Mouse (Mus musculus) midbrain, embryonic 14.5 days (tissue): ENCODE results near the gene Rrp12. TPM values are rescaled to one million over a fixed set of nuclear protein-coding genes. Genes with fewer than 3 reads are reported as not detected.

ENCODE experiments used
- ATAC-seq: fragments of 200-750 bp; cut with Nextera tagmentation; 2 replicates; pipeline ENCODE4 v1.8.0; 2017; ENCODE audit warnings: moderate number of reproducible peaks, moderate library complexity; ENCODE audit not compliant: low FRiP score, low TSS enrichment
- DNase-seq: peaks from one replicate; pipeline ENCODE4 v3.0.0-alpha.2; 2015
- H3K27ac ChIP-seq: fragments of 300-500 bp; sonication (generic); replicated peaks from 2 replicates; pipeline ENCODE4 v1.5.1; 2014; ENCODE audit warnings: mild to moderate bottlenecking, low read depth, low read length, moderate library complexity
- H3K27me3 ChIP-seq: fragments of 300-500 bp; sonication (generic); 2 replicates; pipeline ENCODE4 v1.6.1; 2014; ENCODE audit warnings: low read length, control low read depth, mixed read lengths; ENCODE audit not compliant: control insufficient read depth, insufficient read depth
- H3K36me3 ChIP-seq: fragments of 300-500 bp; sonication (generic); 2 replicates; pipeline ENCODE4 v1.6.1; 2014; ENCODE audit warnings: low read length, control low read depth; ENCODE audit not compliant: control insufficient read depth, insufficient read depth
- H3K4me1 ChIP-seq: fragments of 300-500 bp; sonication (generic); 2 replicates; pipeline ENCODE4 v1.6.1; 2014; ENCODE audit warnings: mild to moderate bottlenecking, antibody characterized with exemption, low read length, control low read depth; ENCODE audit not compliant: control insufficient read depth, insufficient read depth
- H3K4me2 ChIP-seq: fragments of 300-500 bp; sonication (generic); 2 replicates; pipeline ENCODE4 v1.6.1; 2014; ENCODE audit warnings: mild to moderate bottlenecking, low read length, moderate library complexity
- H3K4me3 ChIP-seq: fragments of 300-500 bp; sonication (generic); replicated peaks from 2 replicates; pipeline ENCODE4 v1.5.1; 2014; ENCODE audit warnings: low read depth, low read length
- H3K9ac ChIP-seq: fragments of 300-500 bp; sonication (generic); replicated peaks from 2 replicates; pipeline ENCODE4 v1.6.1; 2014; ENCODE audit warnings: mild to moderate bottlenecking, low read length, moderate library complexity
- H3K9me3 ChIP-seq: fragments of 300-500 bp; sonication (generic); 2 replicates; pipeline ENCODE4 v1.6.1; 2016; ENCODE audit warnings: low read length, control low read depth, mixed read lengths; ENCODE audit not compliant: control insufficient read depth
- WGBS: fragments of 180-500 bp; shearing (Covaris S2); extraction: QIAGEN DNeasy Blood & Tissue Kit; methylation state at CpG from one replicate; pipeline ENCODE4 v1.1.7; 2014; 5-methylcytosine and 5-hydroxymethylcytosine counted together
- polyA plus RNA-seq: library from polyadenylated mRNA; unstranded; fragments of >200 nt; fragmentation: Nextera tagmentation; extraction: Ambion mirVana; gene quantifications from 2 replicates; pipeline ENCODE4 v1.2.1, GENCODE M21; 2014

The Rrp12 gene
- polyA plus RNA-seq: 12.5 TPM in 2 replicates

DNA sequence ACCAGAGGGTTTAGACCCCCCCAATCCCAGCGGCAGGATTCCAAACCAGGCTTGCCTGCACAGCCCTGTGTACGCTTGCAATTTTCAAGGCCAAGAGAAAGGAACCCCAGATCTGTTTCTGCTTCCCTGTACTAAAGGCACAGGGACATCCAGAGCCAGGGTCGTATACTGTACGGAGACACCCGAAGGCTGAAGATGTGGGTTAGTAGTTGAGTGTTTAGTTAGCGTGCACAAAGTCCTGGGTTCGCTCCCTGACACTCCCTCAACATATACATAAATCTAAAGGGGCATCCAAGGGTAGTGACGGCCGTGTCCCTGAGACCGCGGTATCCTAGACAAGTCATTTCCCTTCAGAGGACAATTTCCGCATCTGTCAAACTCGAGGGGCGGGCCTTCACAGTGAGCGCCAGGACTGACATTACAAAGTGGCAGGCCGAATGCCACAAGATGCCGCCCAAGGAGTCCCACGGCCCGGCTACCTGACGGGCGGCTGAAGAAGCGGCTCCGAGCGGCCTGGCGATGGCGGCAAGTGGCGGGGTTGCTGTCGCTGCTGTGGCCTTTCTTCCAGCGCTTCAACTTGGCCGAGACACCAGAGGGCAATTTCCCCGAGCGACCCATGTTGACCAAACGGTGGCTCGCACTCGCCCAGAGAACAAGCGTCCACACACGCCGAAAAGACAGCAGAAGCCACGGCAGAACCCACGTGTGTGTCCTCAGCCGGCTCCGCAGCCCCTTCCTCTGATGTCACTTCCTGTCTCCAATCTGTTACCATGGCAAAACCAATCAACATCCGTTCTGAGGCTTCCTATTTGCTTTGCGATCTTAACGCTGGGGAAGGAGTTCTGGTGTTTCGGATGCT lies at the start of gene Rrp12:
Gene Rrp12, minus strand, starts transcription at position 714 of the 859 bp plus-strand sequence.
- Histone ChIP-seq H3K27ac (peak within 1 kb of the TSS; percentile 37; the same call in 1 of the 2 replicates), H3K27me3 (no peaks in the 10 kb centered on the region), H3K36me3 (peaks cover 10% of the 10 kb centered on the region), H3K9ac (peak within 1 kb of the TSS; percentile 53), H3K4me3 (peak within 1 kb of the TSS; percentile 74), H3K9me3 (no peaks in the 10 kb centered on the region), H3K4me1 (peaks cover 12% of the 10 kb centered on the region; the same call in 1 of the 2 replicates), H3K4me2 (peak within 1 kb of the TSS; percentile 91)
- peak; percentile 94 for ATAC-seq
- peak; percentile 96 for DNase-seq
- 1% methylated on average over 46 of the region's 46 CpGs for WGBS

DNA sequence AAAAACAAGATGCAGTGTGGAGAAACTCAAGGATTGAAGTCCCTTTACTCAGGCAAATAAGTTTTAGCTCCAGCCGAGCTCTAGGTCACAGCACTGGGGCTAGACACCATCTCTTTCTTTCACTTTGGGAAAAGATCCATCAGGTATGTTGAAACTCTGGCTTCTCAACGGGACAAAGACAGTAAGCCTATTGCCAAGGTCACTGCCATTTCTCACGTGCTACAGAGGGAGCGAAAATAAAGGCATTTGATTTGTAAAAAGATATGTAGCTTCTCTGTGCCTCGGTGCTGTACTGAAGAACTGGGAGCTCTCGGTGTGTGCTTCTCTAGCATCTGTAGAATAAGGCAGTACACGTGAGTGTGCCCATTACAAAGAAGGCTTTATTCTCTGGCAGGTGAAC lies 47.9 kb upstream of the Rrp12 start:
- Histone ChIP-seq H3K27ac (no peak overlapping the region), H3K36me3 (peaks cover 93% of the 10 kb centered on the region), H3K4me2 (no peak overlapping the region), H3K9ac (no peak overlapping the region), H3K9me3 (no peaks in the 10 kb centered on the region), H3K27me3 (no peaks in the 10 kb centered on the region), H3K4me1 (no peaks in the 10 kb centered on the region), H3K4me3 (no peak overlapping the region)
- ATAC-seq (no peak), DNase-seq (no peak)
- 92% methylated on average over 7 of the region's 7 CpGs for WGBS

DNA sequence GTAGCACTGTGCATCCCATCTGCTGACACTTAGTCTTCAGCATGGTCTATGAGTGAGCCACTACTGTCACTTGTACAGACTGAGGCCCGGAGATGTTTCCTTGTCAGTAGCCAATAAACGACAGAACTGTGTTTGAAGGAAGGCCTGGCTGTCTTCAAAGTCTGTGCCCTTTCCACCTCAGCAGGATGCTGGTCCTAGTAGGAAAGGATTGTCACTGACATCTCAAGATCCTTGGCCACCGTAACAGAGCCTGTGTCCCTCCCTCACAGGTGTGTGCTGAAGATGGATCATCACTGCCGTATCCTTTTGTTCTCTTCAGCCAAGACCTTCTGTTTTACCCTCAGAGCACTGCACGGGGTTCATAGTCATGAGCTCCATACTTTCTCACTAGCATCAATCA lies 42.6 kb upstream of the Rrp12 start:
- WGBS: 97% methylated on average over 5 of the region's 5 CpGs
- ATAC-seq (no peak), DNase-seq (no peak)
- H3K4me2 ChIP-seq: no peak overlapping the region
- H3K36me3 ChIP-seq: peaks cover 61% of the 10 kb centered on the region
- H3K4me1 ChIP-seq: peaks cover 9% of the 10 kb centered on the region
- no peaks in the 10 kb centered on the region for H3K9me3 ChIP-seq
- no peaks in the 10 kb centered on the region for H3K27me3 ChIP-seq
- no peak overlapping the region for H3K4me3 ChIP-seq
- no peak overlapping the region for H3K27ac ChIP-seq
- H3K9ac ChIP-seq: no peak overlapping the region

DNA sequence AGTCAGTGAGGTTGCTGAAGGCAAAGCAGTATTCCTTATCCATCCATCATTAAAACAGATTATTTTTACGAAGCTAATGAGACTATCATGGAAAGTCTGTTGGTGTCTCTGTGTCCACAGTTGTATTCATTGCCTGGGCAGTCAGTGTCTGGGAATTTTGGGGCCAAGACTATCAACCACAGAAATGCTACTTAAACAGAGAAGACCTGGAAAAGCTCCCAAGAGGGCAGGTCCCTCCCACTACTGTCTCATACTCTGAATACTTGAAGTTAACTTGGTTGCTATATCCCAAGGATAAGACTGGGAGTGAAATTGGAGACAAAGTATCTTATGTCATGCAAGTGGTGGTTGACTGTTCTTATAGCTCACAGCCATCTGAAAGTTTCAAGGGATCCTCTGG lies 39.9 kb upstream of the Rrp12 start:
- DNase-seq: no peak
- H3K36me3 ChIP-seq: peaks cover 38% of the 10 kb centered on the region
- H3K4me2 ChIP-seq: no peak overlapping the region
- no peaks in the 10 kb centered on the region for H3K9me3 ChIP-seq
- 98% methylated on average over 1 of the region's 1 CpGs for WGBS
- H3K4me3 ChIP-seq: no peak overlapping the region
- H3K9ac ChIP-seq: no peak overlapping the region
- no peak overlapping the region for H3K27ac ChIP-seq
- no peak for ATAC-seq
- H3K27me3 ChIP-seq: no peaks in the 10 kb centered on the region
- H3K4me1 ChIP-seq: peaks cover 14% of the 10 kb centered on the region

DNA sequence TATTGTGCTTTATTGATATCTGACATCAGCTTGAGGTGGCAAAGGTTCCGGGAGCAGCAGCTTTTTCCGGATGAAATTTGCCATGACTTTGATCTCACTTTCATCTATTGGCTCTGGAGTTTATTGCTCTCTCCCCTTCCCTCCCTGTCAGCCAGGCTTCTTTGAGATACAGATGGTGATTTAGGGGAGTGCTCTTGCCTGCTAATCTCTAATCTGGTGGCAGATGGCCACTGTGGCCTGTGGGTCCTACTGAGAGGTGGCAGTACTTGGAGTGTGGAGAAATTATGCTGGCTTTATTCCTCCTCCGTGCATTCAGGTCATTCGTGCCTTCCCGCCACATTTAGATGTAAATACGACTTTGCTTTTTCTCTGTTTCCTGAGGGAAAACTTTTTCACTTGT lies 38.2 kb upstream of the Rrp12 start:
- H3K4me2 ChIP-seq: peak overlapping the region; percentile 85
- no peaks in the 10 kb centered on the region for H3K9me3 ChIP-seq
- peak overlapping the region; percentile 88 for H3K4me3 ChIP-seq
- peaks cover 28% of the 10 kb centered on the region for H3K36me3 ChIP-seq
- peak overlapping the region; percentile 75 for H3K9ac ChIP-seq
- WGBS: 22% methylated on average over 6 of the region's 6 CpGs
- no peak for ATAC-seq
- no peaks in the 10 kb centered on the region for H3K27me3 ChIP-seq
- DNase-seq: peak; percentile 13
- no peak overlapping the region; the same call in 1 of the 2 replicates for H3K27ac ChIP-seq
- H3K4me1 ChIP-seq: peaks cover 14% of the 10 kb centered on the region

DNA sequence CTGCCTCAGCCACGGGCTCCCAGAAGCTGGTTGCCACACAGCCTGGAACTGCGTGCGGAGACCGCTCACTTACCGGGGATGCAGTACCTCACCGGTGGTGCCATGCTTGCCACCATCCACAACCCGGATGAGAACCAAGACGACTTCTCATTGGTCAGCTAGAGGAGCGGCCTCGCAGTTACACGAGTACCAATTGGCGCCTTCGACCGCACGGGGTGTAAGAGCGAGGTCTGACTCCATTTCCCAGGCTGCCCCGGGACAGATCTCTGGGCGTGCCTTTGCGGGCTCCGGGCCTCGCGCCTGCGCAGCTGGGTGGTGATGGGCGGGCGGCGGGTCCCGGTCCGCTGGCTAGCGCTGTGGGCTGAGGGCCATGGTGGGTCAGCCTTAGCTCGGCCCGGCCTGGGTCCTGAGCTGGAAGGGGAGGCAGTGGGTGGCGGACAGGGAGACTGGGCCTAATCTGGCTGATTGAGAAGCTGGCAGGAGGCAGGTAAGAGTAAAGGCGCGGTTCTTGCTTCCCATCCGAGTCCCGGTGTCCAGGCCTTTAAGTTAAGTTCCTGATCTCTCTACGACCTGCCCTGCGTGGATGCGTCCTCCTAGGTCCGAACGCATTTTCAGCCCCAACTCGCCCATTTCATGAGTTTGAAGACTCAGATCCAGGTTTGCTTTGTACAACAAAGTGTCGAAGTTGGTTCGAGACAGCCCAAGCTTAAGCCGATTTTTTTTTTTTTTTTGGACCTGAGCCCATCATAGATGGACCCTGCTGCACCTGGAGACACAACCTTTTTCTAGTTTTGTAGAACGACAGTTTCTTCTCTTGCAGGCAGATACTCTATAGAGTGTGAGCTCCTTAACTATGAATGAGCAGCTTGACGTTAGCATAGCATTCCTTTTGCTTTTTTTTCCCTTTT lies 37.5 kb upstream of the Rrp12 start, which contains the start of the genes Exosc1 and Zdhhc16:
Gene Exosc1, minus strand, starts transcription at position 245 of the 908 bp plus-strand sequence.
Gene Zdhhc16, plus strand, starts transcription at position 302 of the 908 bp plus-strand sequence.
- Histone ChIP-seq H3K9me3 (no peaks in the 10 kb centered on the region), H3K27ac (peak within 1 kb of the TSS; percentile 55), H3K4me3 (peak within 1 kb of the TSS; percentile 88), H3K4me1 (peaks cover 14% of the 10 kb centered on the region), H3K27me3 (no peaks in the 10 kb centered on the region), H3K9ac (peak within 1 kb of the TSS; percentile 75), H3K36me3 (peaks cover 28% of the 10 kb centered on the region), H3K4me2 (peak within 1 kb of the TSS; percentile 91)
- DNase-seq: peak; percentile 99
- peak; percentile 100 for ATAC-seq
- under 1% methylated on average over 47 of the region's 47 CpGs for WGBS

DNA sequence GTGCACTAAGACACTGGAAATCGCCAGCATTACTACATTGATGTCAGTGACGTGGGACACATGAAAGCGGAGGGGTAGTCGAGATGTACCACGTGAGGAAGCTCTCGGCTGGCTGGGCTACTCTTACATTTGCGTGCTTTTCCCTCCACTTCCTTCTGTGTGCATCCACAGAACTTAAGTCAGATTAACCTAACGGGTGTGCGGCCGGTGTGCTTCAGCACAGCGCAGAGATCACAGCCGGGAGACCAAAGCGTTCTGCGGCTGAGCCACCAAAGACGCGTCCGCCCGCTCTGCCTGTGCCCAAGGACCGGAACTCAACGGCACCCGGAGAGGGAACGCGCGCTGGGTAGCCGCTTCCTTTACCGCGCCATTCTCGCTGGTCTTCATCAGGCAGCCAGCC lies 36.7 kb upstream of the Rrp12 start:
- peak overlapping the region; percentile 88 for H3K4me3 ChIP-seq
- H3K4me2 ChIP-seq: peak overlapping the region; percentile 91
- peak overlapping the region; percentile 75 for H3K9ac ChIP-seq
- H3K27me3 ChIP-seq: no peaks in the 10 kb centered on the region
- peaks cover 28% of the 10 kb centered on the region for H3K36me3 ChIP-seq
- DNase-seq (no peak), ATAC-seq (peak; percentile 6; the same call in 1 of the 2 replicates)
- peak overlapping the region; percentile 55 for H3K27ac ChIP-seq
- under 1% methylated on average over 28 of the region's 28 CpGs for WGBS
- H3K4me1 ChIP-seq: peaks cover 14% of the 10 kb centered on the region
- no peaks in the 10 kb centered on the region for H3K9me3 ChIP-seq

DNA sequence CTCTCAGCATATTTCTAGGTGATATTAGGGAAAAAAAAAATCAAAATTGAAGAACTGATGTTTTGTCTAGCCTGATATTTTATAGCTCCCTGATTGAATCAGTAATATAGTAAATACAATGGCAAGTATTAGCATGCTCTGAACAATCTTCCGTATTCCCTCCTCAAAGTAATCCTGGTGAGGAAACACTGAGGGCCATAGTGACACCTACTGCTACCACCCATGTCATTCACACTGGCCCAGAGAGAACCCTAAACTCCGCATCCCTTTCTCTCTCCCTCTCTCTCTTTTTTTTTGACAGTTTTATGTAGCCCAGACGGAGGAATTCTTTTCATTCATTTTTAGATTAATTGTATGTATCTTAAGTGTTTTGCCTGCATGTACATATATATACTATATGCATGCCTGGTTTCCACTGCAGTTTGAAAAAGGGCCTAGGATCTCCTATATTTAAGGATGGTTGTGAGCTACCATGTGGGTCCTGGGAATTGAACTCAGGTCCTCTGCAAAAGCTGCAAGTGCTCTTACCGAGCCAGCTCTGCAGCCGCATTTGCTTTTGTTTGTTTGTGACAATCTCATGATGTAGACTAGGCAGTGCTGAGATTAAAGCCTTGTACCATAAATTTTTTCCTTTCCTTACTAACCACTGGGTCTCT lies 24.6 kb upstream of the Rrp12 start:
- DNase-seq (no peak), ATAC-seq (no peak)
- Histone ChIP-seq H3K36me3 (peaks cover 73% of the 10 kb centered on the region), H3K4me1 (no peaks in the 10 kb centered on the region), H3K9ac (no peak overlapping the region), H3K4me2 (no peak overlapping the region), H3K4me3 (no peak overlapping the region), H3K27me3 (no peaks in the 10 kb centered on the region), H3K9me3 (no peaks in the 10 kb centered on the region), H3K27ac (no peak overlapping the region)
- 75% methylated on average over 5 of the region's 5 CpGs for WGBS
